Mouse (Mus musculus): ENCODE results near the gene Fbxw10.

- TF ChIP-seq POLR2A (IDR thresholded peaks at IDR 0.05; ENCODE audit: control insufficient read depth in 1 of 2, insufficient read depth in 1 of 2, low read depth in 1 of 2, low read length in 2 of 2, poor library complexity in 1 of 2) (no peak), CTCF (IDR thresholded peaks at IDR 0.05 in 2 of 3, conservative IDR thresholded peaks at IDR 0.05 in 1 of 3; ENCODE audit: control insufficient read depth in 1 of 3, insufficient read depth in 1 of 3, low read depth in 2 of 3, low read length in 3 of 3, poor library complexity in 1 of 3, severe bottlenecking in 1 of 3) (no peak), ZMIZ1 (IDR thresholded peaks at IDR 0.05; ENCODE audit: low read depth, low read length) (no peak), NRF1 (IDR thresholded peaks at IDR 0.05; ENCODE audit: insufficient read depth, low read depth, low read length, poor library complexity, severe bottlenecking) (no peak), EP300 (IDR thresholded peaks at IDR 0.05; ENCODE audit: low read depth in 1 of 2, low read length in 2 of 2) (no peak), CHD2 (IDR thresholded peaks at IDR 0.05; ENCODE audit: low read length) (no peak), MAFK (IDR thresholded peaks at IDR 0.05; ENCODE audit: borderline replicate concordance, low read depth, low read length) (no peak), NELFE (IDR thresholded peaks at IDR 0.05; ENCODE audit: low read depth, low read length) (no peak), USF1 (IDR thresholded peaks at IDR 0.05; ENCODE audit: low read depth, low read length) (no peak)
These were observed 44.9 kb downstream of the Fbxw10 start for GRCm38 (mm10) chr11:62891763-62892162.

Measured in MEL (cell line).